Mouse (Mus musculus): ENCODE measurements around the gene Nek10.

GRCm38 (mm10) chr14:14896399-14897136 lies 93.4 kb downstream of the Nek10 start:
- TF ChIP-seq EP300 (IDR thresholded peaks at IDR 0.05; ENCODE audit: insufficient read depth, low read depth, low read length) (no peak), POLR2A (IDR thresholded peaks at IDR 0.05; ENCODE audit: insufficient read depth, low read length) (no peak)

Data from ES-Bruce4 (cell line).